Mouse (Mus musculus) megakaryocyte-erythroid progenitor cell, adult 5-6 weeks (primary cell): Measurements from ENCODE around the gene Nr1d2. TPM values are rescaled to one million over a fixed set of nuclear protein-coding genes. Genes with fewer than 3 reads are reported as not detected.
"Not testable (repeated sequence)": the region's sequence is repeated elsewhere in the genome, so short reads cannot be mapped to it uniquely, and the experiment has no call there.

ENCODE experiments used
- ATAC-seq: replicated peaks from 2 replicates; pipeline ENCODE4 v1.8.0; 2016; ENCODE audit warnings: mild to moderate bottlenecking, inconsistent platforms; ENCODE audit not compliant: severe bottlenecking, poor library complexity, low FRiP score, low TSS enrichment
- total RNA-seq, 2 experiments: library from RNA; stranded (forward) in 1 of 2; stranded (reverse) in 1 of 2; fragments of 200-1000, 215-1000 nt in 1 of 2; fragments of >200 nt in 1 of 2; fragmentation: Nextera tagmentation in 1 of 2; gene quantifications; 2 replicates each; pipeline ENCODE4 v1.2.3; 2014 to 2017

The Nr1d2 gene
- total RNA-seq, 2 experiments from 2014 or later = 10.4 to 10.6 TPM

GRCm38 (mm10) chr14:18233981-18234960, 4.7 kb downstream of the Nr1d2 start:
- ATAC-seq = no peak

DNA sequence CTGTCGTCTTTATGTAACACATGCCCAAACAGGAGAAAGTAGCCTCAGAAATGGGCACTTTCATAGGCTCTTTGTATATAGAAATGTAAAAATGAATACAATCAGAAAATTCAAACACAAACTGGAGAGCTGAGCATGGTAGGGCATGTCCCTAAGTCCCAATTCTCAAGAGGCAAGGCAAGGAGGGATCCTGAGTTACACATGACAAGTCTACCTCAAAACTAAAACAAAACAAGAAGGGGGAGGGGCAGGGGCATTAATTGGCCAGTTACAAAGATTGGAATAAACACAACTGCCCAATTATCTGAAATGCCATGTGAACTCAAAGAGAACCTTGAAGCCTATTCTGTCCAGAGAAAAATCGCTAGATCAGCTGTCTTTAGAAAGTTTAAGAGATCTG, 5.9 kb downstream of the Nr1d2 start:
- no peak for ATAC-seq

DNA sequence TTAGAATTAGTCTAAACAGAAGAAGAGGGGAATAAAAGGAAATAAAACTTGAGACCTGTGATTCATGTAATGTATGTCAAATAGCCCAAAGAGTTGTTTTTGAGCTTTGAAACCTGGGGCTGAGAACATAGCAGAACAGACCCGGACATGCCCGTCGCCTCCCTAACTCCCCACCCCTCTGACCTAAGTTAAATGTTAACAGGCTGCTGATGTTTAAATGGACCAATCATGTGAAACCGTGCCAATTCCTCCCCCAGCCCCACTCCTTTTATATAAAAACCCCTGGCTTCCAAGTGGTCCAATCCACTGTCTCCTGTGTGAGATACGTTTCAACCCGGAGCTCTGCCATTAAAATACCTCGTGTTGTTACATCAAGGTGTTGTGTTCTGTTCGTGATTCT, 7.1 kb downstream of the Nr1d2 start:
- ATAC-seq = not testable (repeated sequence)

GRCm38 (mm10) chr14:18229751-18230150, 9.2 kb downstream of the Nr1d2 start:
- ATAC-seq = not testable (repeated sequence)

GRCm38 (mm10) chr14:18226181-18226580, 12.7 kb downstream of the Nr1d2 start:
- not testable (repeated sequence) for ATAC-seq

- not testable (repeated sequence) for ATAC-seq
Observed at GRCm38 (mm10) chr14:18225431-18225830, 13.5 kb downstream of the Nr1d2 start.

DNA sequence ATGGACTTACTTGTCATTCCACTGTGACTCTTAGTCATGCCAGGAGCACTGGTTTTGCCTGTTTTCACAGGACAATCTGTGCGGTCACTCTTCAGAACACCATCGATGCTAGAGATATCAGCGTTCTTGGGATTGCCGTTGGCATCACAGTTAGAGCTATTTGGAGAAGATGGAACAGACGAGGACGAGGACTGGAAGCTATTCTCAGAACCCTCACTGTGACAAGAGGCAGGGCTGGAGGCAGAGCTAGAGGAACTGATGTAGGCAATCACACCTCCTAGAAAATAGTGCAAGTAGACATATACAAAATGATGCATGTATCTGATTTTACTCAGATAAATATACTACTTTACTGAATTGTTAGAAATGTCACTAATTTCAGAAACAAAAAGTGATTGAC, 16.9 kb downstream of the Nr1d2 start:
- no peak for ATAC-seq

- no peak for ATAC-seq
Observed at GRCm38 (mm10) chr14:18217158-18217557, 21.8 kb downstream of the Nr1d2 start.

GRCm38 (mm10) chr14:18216428-18216827, 22.5 kb downstream of the Nr1d2 start:
- no peak for ATAC-seq

DNA sequence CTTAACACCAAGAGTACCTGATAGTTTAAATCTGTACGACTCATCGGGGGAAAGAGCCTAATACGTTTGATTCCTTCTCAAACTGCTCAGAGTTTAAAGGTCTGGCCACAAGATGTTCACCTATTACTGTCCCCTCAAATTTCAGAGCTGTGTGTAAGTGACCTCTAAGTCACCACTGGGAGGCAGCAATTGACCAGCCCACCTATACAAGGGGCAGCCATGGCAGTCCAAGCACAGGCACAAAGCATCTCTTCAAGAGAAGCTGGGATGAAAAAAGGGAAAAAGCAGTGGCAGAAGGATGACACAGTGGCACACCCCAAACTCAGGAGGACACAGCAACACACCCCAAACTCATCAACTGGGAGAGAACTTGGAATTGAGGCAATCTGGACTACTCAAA, 28.1 kb downstream of the Nr1d2 start:
- peak; percentile 71; the same call in 1 of the 2 replicates for ATAC-seq

DNA sequence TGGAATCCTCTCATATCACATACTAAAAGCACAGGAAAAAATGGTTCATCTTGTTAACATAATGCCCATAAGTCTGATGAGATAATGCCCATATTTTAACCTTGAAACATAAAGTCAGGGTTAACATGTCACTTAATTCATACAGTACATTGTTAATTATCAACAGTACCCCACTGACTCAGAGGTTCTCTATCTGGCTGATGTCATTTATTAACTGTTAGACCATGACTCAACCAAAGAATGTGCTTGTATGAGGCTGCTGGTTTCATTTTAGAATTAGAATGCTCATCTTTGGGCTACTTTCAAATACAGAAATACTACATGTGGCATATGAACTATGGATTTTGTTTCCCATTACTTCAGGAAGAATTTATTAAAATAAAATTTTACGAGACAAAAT, 34.6 kb downstream of the Nr1d2 start:
- ATAC-seq = not testable (repeated sequence)

DNA sequence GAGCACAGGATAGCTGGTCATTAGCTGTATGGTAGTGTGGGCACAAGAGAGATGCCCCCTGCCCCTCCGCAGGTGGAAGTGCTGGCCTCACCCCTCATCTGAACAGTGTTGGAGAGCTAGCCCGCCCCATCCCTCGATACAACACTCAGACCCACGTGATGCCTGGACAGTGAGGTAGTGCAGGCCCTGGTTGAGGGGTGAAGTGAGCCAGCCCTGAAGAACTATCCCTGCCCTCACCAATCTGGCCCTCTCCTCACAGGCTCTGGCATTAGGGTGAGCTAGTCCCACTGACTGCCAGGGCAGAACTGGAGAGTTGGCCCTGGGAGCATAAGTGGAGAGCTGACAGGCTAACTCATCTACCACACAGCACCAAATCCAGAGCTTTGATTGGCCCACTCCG, 37.5 kb downstream of the Nr1d2 start:
- ATAC-seq = no peak

DNA sequence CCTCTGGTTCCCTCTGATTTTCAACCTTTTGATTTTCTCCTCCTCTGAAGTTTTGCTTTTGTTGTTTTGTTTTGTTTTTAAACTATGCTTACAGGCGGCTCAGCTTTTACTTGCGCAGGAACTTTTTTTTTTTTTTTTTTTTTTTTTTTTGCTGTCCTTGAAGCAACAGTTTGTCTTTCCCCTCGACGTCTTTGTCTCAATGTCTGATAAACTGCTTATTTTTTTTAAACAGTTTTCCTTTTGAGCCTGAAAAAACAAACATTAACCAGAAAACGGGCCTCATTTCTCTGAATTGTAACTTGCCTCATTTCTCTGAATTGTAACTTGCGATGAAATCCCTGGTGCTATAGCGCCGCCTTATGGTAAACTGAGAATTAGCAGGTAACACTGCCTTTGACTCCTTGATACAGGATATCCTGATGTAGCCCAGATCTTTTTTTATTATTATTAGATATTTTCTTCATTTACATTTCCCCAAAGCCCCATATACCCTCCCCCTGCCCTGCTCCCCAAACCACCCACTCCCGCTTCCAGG, 52.0 kb downstream of the Nr1d2 start:
- ATAC-seq = no peak

GRCm38 (mm10) chr14:18177531-18177930, 61.4 kb downstream of the Nr1d2 start:
- ATAC-seq = not testable (repeated sequence)

DNA sequence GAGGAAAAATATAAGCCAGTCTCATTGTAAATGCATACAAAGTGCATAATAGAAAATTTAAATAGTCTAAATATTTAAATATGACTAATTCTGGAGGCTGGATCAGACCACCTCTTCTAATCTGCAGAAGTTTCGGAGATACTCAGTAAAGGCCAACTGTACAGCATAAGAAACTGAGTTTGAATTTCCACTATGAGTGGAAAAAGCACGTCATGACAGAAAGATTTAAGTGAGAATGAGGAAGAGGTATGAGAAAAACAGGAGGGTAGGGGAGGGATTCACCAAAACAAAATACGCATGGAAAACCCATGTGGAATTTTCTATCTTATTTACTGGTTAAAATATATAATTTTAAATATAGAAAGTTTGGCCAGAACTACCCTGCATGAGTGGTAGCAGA, 71.3 kb downstream of the Nr1d2 start:
- no peak for ATAC-seq

- 0 out of 2 replicates have a peak, but pooled peaks have one; percentile 71 for ATAC-seq
Observed at GRCm38 (mm10) chr14:18167041-18167440, 71.9 kb downstream of the Nr1d2 start.

Other genes with a start within 250 kb of the Nr1d2 start
- gene Nkiras1, start 32.0 kb upstream of the Nr1d2 start, total RNA-seq (2014; fragmentation: Nextera tagmentation) = 16.1 and 19.4 TPM in 2 replicates
- gene Nkiras1, start 32.0 kb upstream of the Nr1d2 start, total RNA-seq (2017) = 9.0 and 11.5 TPM in 2 replicates
- 2,368 and 2,511 TPM in 2 replicates for gene Rpl15, start 32.3 kb upstream of the Nr1d2 start, total RNA-seq (2014; fragmentation: Nextera tagmentation)
- gene Rpl15, start 32.3 kb upstream of the Nr1d2 start, total RNA-seq (2017) = 2,162 and 2,291 TPM in 2 replicates
- gene Ube2e1, start 92.7 kb upstream of the Nr1d2 start, total RNA-seq (2014; fragmentation: Nextera tagmentation) = 85.8 and 104 TPM in 2 replicates
- gene Ube2e1, start 92.7 kb upstream of the Nr1d2 start, total RNA-seq (2017) = 55.6 and 69.5 TPM in 2 replicates